Mouse (Mus musculus) intestine, embryonic 15.5 days (tissue): ENCODE results near the gene Gmds. TPM values are rescaled to one million over a fixed set of nuclear protein-coding genes. Genes with fewer than 3 reads are reported as not detected.

Experiments
- ATAC-seq: fragments of 200-750 bp; cut with Nextera tagmentation; 2 replicates; pipeline ENCODE4 v1.8.0; 2017; ENCODE audit warnings: moderate TSS enrichment, moderate library complexity
- H3K27ac ChIP-seq: fragments of 300-500 bp; sonication (generic); 2 replicates; pipeline ENCODE4 v1.5.1; 2015; ENCODE audit warnings: mild to moderate bottlenecking, inconsistent platforms
- H3K27me3 ChIP-seq: fragments of 300-500 bp; sonication (generic); replicated peaks from 2 replicates; pipeline ENCODE4 v1.6.1; 2015; ENCODE audit warnings: inconsistent platforms
- H3K36me3 ChIP-seq: fragments of 300-500 bp; sonication (generic); 2 replicates; pipeline ENCODE4 v1.6.1; 2015; ENCODE audit warnings: inconsistent platforms
- H3K4me1 ChIP-seq: fragments of 300-500 bp; sonication (generic); replicated peaks from 2 replicates; pipeline ENCODE4 v1.6.1; 2015; ENCODE audit warnings: inconsistent platforms
- H3K4me2 ChIP-seq: fragments of 300-500 bp; sonication (generic); replicated peaks from 2 replicates; pipeline ENCODE4 v1.6.1; 2015; ENCODE audit warnings: mild to moderate bottlenecking, inconsistent platforms
- H3K4me3 ChIP-seq: fragments of 300-500 bp; sonication (generic); replicated peaks from 2 replicates; pipeline ENCODE4 v1.5.1; 2015; ENCODE audit warnings: inconsistent platforms
- H3K9ac ChIP-seq: fragments of 300-500 bp; sonication (generic); 2 replicates; pipeline ENCODE4 v1.6.1; 2015; ENCODE audit warnings: inconsistent platforms
- H3K9me3 ChIP-seq: fragments of 300-500 bp; sonication (generic); 2 replicates; pipeline ENCODE4 v1.6.1; 2016; ENCODE audit warnings: inconsistent platforms
- WGBS: fragments of 180-500 bp; shearing (Covaris S2); methylation state at CpG from one replicate; pipeline ENCODE4 v1.1.7; 2015; 5-methylcytosine and 5-hydroxymethylcytosine counted together
- polyA plus RNA-seq: library from polyadenylated mRNA; unstranded; fragments of >200 nt; fragmentation: Nextera tagmentation; extraction: Ambion mirVana; gene quantifications from 2 replicates; pipeline ENCODE4 v1.2.1, GENCODE M21; 2015

Gene Gmds
- polyA plus RNA-seq, 1 experiment from 2014 or later = 170 TPM

GRCm38 (mm10) chr13:32179906-32180305 is 158.6 kb downstream of the Gmds start:
- Histone ChIP-seq H3K4me1 (0 out of 2 replicates have a peak, but pooled peaks cover 4% of the 10 kb centered on the region), H3K9me3 (no peaks in the 10 kb centered on the region), H3K4me3 (no peak overlapping the region), H3K27ac (no peak overlapping the region), H3K36me3 (no peaks in the 10 kb centered on the region), H3K4me2 (no peak overlapping the region), H3K9ac (no peak overlapping the region), H3K27me3 (no peaks in the 10 kb centered on the region)
- 16% methylated on average over 3 of the region's 3 CpGs for WGBS
- peak; percentile 81 for ATAC-seq

GRCm38 (mm10) chr13:32178682-32179081 is 159.9 kb downstream of the Gmds start:
- Histone ChIP-seq H3K36me3 (no peaks in the 10 kb centered on the region), H3K9ac (no peak overlapping the region), H3K27ac (no peak overlapping the region), H3K4me2 (no peak overlapping the region), H3K4me3 (no peak overlapping the region), H3K4me1 (0 out of 2 replicates have a peak, but pooled peaks cover 4% of the 10 kb centered on the region), H3K27me3 (no peaks in the 10 kb centered on the region), H3K9me3 (no peaks in the 10 kb centered on the region)
- WGBS = 97% methylated on average over 1 of the region's 1 CpGs
- ATAC-seq = no peak

GRCm38 (mm10) chr13:32177852-32178453 is 160.6 kb downstream of the Gmds start:
- ATAC-seq = no peak
- Histone ChIP-seq H3K4me2 (no peak overlapping the region), H3K9me3 (no peaks in the 10 kb centered on the region), H3K4me3 (no peak overlapping the region), H3K36me3 (no peaks in the 10 kb centered on the region), H3K9ac (no peak overlapping the region), H3K27me3 (no peaks in the 10 kb centered on the region), H3K4me1 (0 out of 2 replicates have a peak, but pooled peaks cover 4% of the 10 kb centered on the region), H3K27ac (no peak overlapping the region)
- 77% methylated on average over 2 of the region's 2 CpGs for WGBS

GRCm38 (mm10) chr13:32175028-32175427 is 163.5 kb downstream of the Gmds start:
- Histone ChIP-seq H3K4me3 (no peak overlapping the region), H3K4me1 (0 out of 2 replicates have a peak, but pooled peaks cover 3% of the 10 kb centered on the region), H3K4me2 (no peak overlapping the region), H3K9ac (no peak overlapping the region), H3K36me3 (no peaks in the 10 kb centered on the region), H3K9me3 (no peaks in the 10 kb centered on the region), H3K27ac (no peak overlapping the region), H3K27me3 (no peaks in the 10 kb centered on the region)
- WGBS = 73% methylated on average over 2 of the region's 2 CpGs
- no peak for ATAC-seq

GRCm38 (mm10) chr13:32169173-32169572 is 169.4 kb downstream of the Gmds start:
- H3K36me3 ChIP-seq = no peaks in the 10 kb centered on the region
- no peak overlapping the region for H3K9ac ChIP-seq
- 7% methylated on average over 5 of the region's 5 CpGs for WGBS
- H3K27me3 ChIP-seq = no peaks in the 10 kb centered on the region
- H3K4me2 ChIP-seq = no peak overlapping the region
- H3K27ac ChIP-seq = no peak overlapping the region
- ATAC-seq = peak; percentile 92
- 0 out of 2 replicates have a peak, but pooled peaks cover 5% of the 10 kb centered on the region for H3K4me1 ChIP-seq
- H3K4me3 ChIP-seq = no peak overlapping the region
- no peaks in the 10 kb centered on the region for H3K9me3 ChIP-seq

- Histone ChIP-seq H3K9me3 (no peaks in the 10 kb centered on the region), H3K4me1 (0 out of 2 replicates have a peak, but pooled peaks cover 5% of the 10 kb centered on the region), H3K9ac (no peak overlapping the region), H3K27me3 (no peaks in the 10 kb centered on the region), H3K4me2 (no peak overlapping the region), H3K27ac (no peak overlapping the region), H3K36me3 (no peaks in the 10 kb centered on the region), H3K4me3 (no peak overlapping the region)
- 82% methylated on average over 6 of the region's 6 CpGs for WGBS
- no peak for ATAC-seq
Observed at GRCm38 (mm10) chr13:32167806-32168205, 170.7 kb downstream of the Gmds start.

GRCm38 (mm10) chr13:32165581-32165980 is 173.0 kb downstream of the Gmds start:
- Histone ChIP-seq H3K9me3 (no peaks in the 10 kb centered on the region), H3K27me3 (no peaks in the 10 kb centered on the region), H3K4me3 (no peak overlapping the region), H3K27ac (no peak overlapping the region), H3K36me3 (no peaks in the 10 kb centered on the region), H3K9ac (no peak overlapping the region), H3K4me2 (no peak overlapping the region), H3K4me1 (0 out of 2 replicates have a peak, but pooled peaks cover 5% of the 10 kb centered on the region)
- no peak for ATAC-seq
- WGBS = 72% methylated on average over 2 of the region's 2 CpGs

- Histone ChIP-seq H3K4me2 (no peak overlapping the region), H3K9me3 (no peaks in the 10 kb centered on the region), H3K36me3 (no peaks in the 10 kb centered on the region), H3K4me1 (no peaks in the 10 kb centered on the region), H3K27ac (no peak overlapping the region), H3K9ac (no peak overlapping the region), H3K27me3 (peaks cover 3% of the 10 kb centered on the region; the same call in 1 of the 2 replicates), H3K4me3 (no peak overlapping the region)
- WGBS = 42% methylated on average over 2 of the region's 2 CpGs
- no peak for ATAC-seq
Observed at GRCm38 (mm10) chr13:32161567-32161966, 177.0 kb downstream of the Gmds start.

GRCm38 (mm10) chr13:32158240-32158639 is 180.3 kb downstream of the Gmds start:
- H3K9me3 ChIP-seq = no peaks in the 10 kb centered on the region
- no peaks in the 10 kb centered on the region for H3K4me1 ChIP-seq
- H3K27me3 ChIP-seq = peaks cover 3% of the 10 kb centered on the region; the same call in 1 of the 2 replicates
- no peak for ATAC-seq
- H3K4me2 ChIP-seq = no peak overlapping the region
- no peak overlapping the region for H3K27ac ChIP-seq
- no peak overlapping the region for H3K4me3 ChIP-seq
- 76% methylated on average over 2 of the region's 2 CpGs for WGBS
- H3K36me3 ChIP-seq = no peaks in the 10 kb centered on the region
- H3K9ac ChIP-seq = no peak overlapping the region

GRCm38 (mm10) chr13:32145916-32146315 is 192.6 kb downstream of the Gmds start:
- Histone ChIP-seq H3K27ac (no peak overlapping the region), H3K9ac (no peak overlapping the region), H3K4me2 (no peak overlapping the region), H3K27me3 (no peaks in the 10 kb centered on the region), H3K9me3 (no peaks in the 10 kb centered on the region), H3K4me3 (no peak overlapping the region), H3K36me3 (no peaks in the 10 kb centered on the region), H3K4me1 (no peaks in the 10 kb centered on the region)
- 50% methylated on average over 1 of the region's 1 CpGs for WGBS
- no peak for ATAC-seq

- Histone ChIP-seq H3K4me1 (no peaks in the 10 kb centered on the region), H3K27ac (no peak overlapping the region), H3K9me3 (no peaks in the 10 kb centered on the region), H3K4me3 (no peak overlapping the region), H3K4me2 (no peak overlapping the region), H3K27me3 (no peaks in the 10 kb centered on the region), H3K9ac (no peak overlapping the region), H3K36me3 (no peaks in the 10 kb centered on the region)
- WGBS = 80% methylated on average over 2 of the region's 2 CpGs
- ATAC-seq = no peak
Observed at GRCm38 (mm10) chr13:32145179-32145578, 193.4 kb downstream of the Gmds start.

GRCm38 (mm10) chr13:32143651-32144050 is 194.9 kb downstream of the Gmds start:
- ATAC-seq = no peak
- no peak overlapping the region for H3K4me2 ChIP-seq
- WGBS = 55% methylated on average over 3 of the region's 3 CpGs
- H3K36me3 ChIP-seq = no peaks in the 10 kb centered on the region
- H3K4me3 ChIP-seq = no peak overlapping the region
- no peaks in the 10 kb centered on the region for H3K9me3 ChIP-seq
- H3K27ac ChIP-seq = no peak overlapping the region
- H3K4me1 ChIP-seq = no peaks in the 10 kb centered on the region
- H3K9ac ChIP-seq = no peak overlapping the region
- H3K27me3 ChIP-seq = no peaks in the 10 kb centered on the region

GRCm38 (mm10) chr13:32134663-32135273 is 203.8 kb downstream of the Gmds start:
- Histone ChIP-seq H3K36me3 (no peaks in the 10 kb centered on the region), H3K4me3 (no peak overlapping the region), H3K4me2 (no peak overlapping the region), H3K9ac (no peak overlapping the region), H3K27ac (no peak overlapping the region), H3K27me3 (no peaks in the 10 kb centered on the region), H3K4me1 (no peaks in the 10 kb centered on the region), H3K9me3 (no peaks in the 10 kb centered on the region)
- WGBS = 70% methylated on average over 4 of the region's 4 CpGs
- no peak for ATAC-seq
